Mouse (Mus musculus) C2C12 (cell line): Measurements from ENCODE around the gene Flcn.

Experiments
- CEBPB ChIP-seq: IDR thresholded peaks from one replicate; pipeline ENCODE4 v1.6.1; 2011; ENCODE audit warnings: low read depth, mild to moderate bottlenecking, control low read depth, moderate library complexity
- CTCF ChIP-seq: IDR thresholded peaks from one replicate; pipeline ENCODE4 v1.5.1; 2011; ENCODE audit not compliant: control insufficient read depth, insufficient read depth, insufficient read length
- USF1 ChIP-seq: IDR thresholded peaks from one replicate; pipeline ENCODE4 v1.6.1; 2011; ENCODE audit warnings: low read depth, mild to moderate bottlenecking, control low read depth, moderate library complexity

DNA sequence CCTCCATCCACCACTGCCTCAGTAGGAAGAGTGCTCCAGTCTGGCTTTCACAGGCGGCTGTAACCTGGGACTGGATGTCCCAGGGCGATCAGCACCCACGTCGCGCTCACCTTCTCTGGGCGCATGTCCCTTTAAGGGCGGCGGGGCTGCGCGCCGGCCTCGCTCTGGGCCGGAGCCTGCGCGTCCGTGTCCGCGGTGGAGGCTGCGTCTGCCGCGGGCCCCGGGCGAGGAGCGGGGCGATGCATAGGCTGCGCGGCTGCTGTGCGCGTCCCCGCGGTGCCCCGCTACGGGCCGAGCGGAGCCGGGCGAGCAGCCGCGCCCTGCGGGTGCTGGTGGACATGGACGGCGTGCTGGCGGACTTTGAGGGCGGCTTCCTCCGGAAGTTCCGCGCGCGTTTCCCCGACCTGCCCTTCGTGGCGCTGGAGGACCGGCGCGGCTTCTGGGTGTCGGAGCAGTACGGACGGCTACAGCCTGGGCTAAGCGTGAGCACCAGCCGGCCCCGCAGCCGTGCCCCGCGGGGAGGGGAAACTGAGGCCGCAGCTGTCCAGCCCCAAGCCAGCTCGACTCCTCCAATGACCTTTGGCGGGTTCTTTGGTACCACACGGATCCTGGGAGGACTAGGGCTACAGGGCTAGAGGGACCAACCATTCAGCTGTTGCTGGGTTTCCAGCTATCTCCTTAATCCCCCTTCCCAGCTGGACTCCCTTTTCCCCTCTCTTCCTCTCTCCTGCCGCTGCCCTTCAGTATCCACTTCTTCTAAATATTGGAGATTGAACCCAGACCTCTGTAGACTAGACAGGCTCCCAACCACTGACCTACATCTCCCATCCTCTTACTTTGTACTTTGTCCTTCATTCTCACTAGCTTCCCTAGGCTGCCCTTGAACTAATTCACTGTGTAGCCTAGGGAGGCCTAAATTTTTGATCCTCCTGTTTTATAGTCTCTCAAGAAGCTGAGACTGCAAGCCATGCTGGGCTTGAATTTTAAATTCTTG is 38.4 kb upstream of the Flcn start:
- TF ChIP-seq CTCF: no peak
- no peak for TF ChIP-seq CEBPB
- TF ChIP-seq USF1: no peak
